Mouse (Mus musculus): ENCODE results near the gene Plod2.

GRCm38 (mm10) chr9:92517036-92517435 lies 25.0 kb upstream of the Plod2 start:
- TF ChIP-seq CTCF (conservative IDR thresholded peaks at IDR 0.05; ENCODE audit: low read length), result no peak
- TF ChIP-seq POU5F1 (IDR thresholded peaks at IDR 0.05; ENCODE audit: borderline replicate concordance, low read length), result no peak

Data from E14TG2a.4 (cell line).